Mouse (Mus musculus) neural tube, embryonic 14.5 days (tissue): ENCODE measurements around the gene Eps15. TPM values are rescaled to one million over a fixed set of nuclear protein-coding genes. Genes with fewer than 3 reads are reported as not detected.
A peak's percentile ranks its signal among the peaks of the same experiment; 100 is the strongest.

Source experiments
- ATAC-seq: fragments of 200-750 bp; cut with Nextera tagmentation; 2 replicates; pipeline ENCODE4 v1.8.0; 2017; ENCODE audit warnings: low read depth, mild to moderate bottlenecking, moderate TSS enrichment, moderate library complexity
- H3K27ac ChIP-seq: fragments of 300-500 bp; sonication (generic); 2 replicates; pipeline ENCODE4 v1.5.1; 2014; ENCODE audit warnings: low read depth, mild to moderate bottlenecking, control low read depth, low read length, moderate library complexity, mixed read lengths
- H3K27me3 ChIP-seq: fragments of 300-500 bp; sonication (generic); 2 replicates; pipeline ENCODE4 v1.6.1; 2014; ENCODE audit warnings: low read length; ENCODE audit not compliant: control insufficient read depth, insufficient read depth
- H3K36me3 ChIP-seq: fragments of 300-500 bp; sonication (generic); 2 replicates; pipeline ENCODE4 v1.6.1; 2014; ENCODE audit warnings: low read length, mixed read lengths; ENCODE audit not compliant: control insufficient read depth, insufficient read depth
- H3K4me1 ChIP-seq: fragments of 300-500 bp; sonication (generic); 2 replicates; pipeline ENCODE4 v1.6.1; 2014; ENCODE audit warnings: low read length; ENCODE audit not compliant: control insufficient read depth, insufficient read depth
- H3K4me2 ChIP-seq: fragments of 300-500 bp; sonication (generic); 2 replicates; pipeline ENCODE4 v1.6.1; 2014; ENCODE audit warnings: mild to moderate bottlenecking, low read depth, low read length, control low read depth
- H3K4me3 ChIP-seq: fragments of 300-500 bp; sonication (generic); 2 replicates; pipeline ENCODE4 v1.5.1; 2014; ENCODE audit warnings: low read depth, low read length, control low read depth, mixed read lengths
- H3K9ac ChIP-seq: fragments of 300-500 bp; sonication (generic); replicated peaks from 2 replicates; pipeline ENCODE4 v1.6.1; 2014; ENCODE audit warnings: low read depth, mild to moderate bottlenecking, control low read depth, low read length, mixed read lengths
- H3K9me3 ChIP-seq: fragments of 300-500 bp; sonication (generic); 2 replicates; pipeline ENCODE4 v1.6.1; 2016; ENCODE audit warnings: low read length; ENCODE audit not compliant: control insufficient read depth
- WGBS: fragments of 180-500 bp; shearing (Covaris S2); extraction: QIAGEN DNeasy Blood & Tissue Kit; methylation state at CpG from one replicate; pipeline ENCODE4 v1.1.7; 2014; 5-methylcytosine and 5-hydroxymethylcytosine counted together
- polyA plus RNA-seq: library from polyadenylated mRNA; unstranded; fragments of >200 nt; fragmentation: Nextera tagmentation; extraction: Ambion mirVana; gene quantifications from 2 replicates; pipeline ENCODE4 v1.2.1, GENCODE M21; 2014

Gene Eps15
- polyA plus RNA-seq, 1 experiment from 2014 or later, result 82.4 TPM

DNA sequence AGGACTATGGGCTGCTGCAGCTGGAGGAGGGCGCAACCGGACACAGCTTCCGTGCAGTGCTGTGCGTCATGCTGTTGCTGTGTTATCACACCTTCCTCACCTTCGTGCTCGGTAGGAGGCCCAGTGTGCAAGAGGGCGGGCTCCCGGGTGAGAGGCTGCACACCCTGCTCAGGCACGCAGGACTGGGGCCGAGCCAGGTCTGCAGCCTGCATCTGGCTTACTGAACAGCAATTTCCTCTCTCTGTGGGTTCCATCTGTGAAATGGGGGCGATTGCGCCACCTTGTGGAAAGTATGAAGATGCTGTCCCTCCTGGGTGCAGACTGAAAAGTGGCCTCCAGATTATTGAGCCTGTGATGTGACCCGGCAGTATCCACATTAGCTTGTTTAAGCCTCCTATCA, 150.8 kb downstream of the Eps15 start:
- no peak overlapping the region for H3K9ac ChIP-seq
- no peaks in the 10 kb centered on the region for H3K27me3 ChIP-seq
- H3K36me3 ChIP-seq, result no peaks in the 10 kb centered on the region
- H3K27ac ChIP-seq, result no peak overlapping the region
- H3K9me3 ChIP-seq, result no peaks in the 10 kb centered on the region
- WGBS, result 56% methylated on average over 13 of the region's 13 CpGs
- no peak overlapping the region for H3K4me2 ChIP-seq
- no peak overlapping the region for H3K4me3 ChIP-seq
- ATAC-seq, result 0 out of 2 replicates have a peak, but pooled peaks have one; percentile 26
- no peaks in the 10 kb centered on the region for H3K4me1 ChIP-seq

DNA sequence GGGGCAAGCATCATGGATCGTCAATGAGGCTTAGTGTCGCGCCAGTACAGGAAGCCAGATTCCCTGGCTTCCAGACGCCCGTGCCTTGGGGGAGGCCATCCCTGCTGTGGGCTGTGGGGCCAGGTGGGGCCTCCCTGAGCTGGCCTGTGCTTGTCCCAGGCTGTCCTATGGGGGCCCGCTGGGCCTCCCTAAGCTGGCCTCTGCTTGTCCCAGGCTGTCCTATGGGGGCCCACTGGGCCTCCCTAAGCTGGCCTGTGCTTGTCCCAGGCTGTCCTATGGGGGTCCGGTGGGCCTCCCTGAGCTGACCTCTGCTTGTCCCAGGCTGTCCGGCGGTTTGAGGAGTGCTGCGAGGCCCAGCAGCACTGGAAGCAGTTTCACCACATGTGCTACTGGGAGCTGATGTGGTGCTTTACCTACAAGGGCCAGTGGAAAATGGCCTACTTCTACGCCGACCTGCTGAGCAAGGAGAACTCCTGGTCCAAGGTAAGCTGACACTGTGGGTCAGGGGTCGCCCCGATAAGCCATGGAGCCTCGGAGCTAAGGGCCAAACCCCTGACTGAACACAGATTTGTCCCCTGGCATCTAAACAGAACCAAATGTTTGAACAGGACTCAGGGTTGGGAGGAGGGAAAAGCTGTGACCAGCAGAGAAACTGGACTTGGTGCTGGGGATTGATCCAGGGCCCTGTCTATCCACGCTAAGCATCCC, 152.8 kb downstream of the Eps15 start:
- no peaks in the 10 kb centered on the region for H3K27me3 ChIP-seq
- no peaks in the 10 kb centered on the region for H3K9me3 ChIP-seq
- no peaks in the 10 kb centered on the region for H3K36me3 ChIP-seq
- WGBS, result 84% methylated on average over 16 of the region's 16 CpGs
- no peaks in the 10 kb centered on the region for H3K4me1 ChIP-seq
- H3K4me3 ChIP-seq, result no peak overlapping the region
- no peak for ATAC-seq
- H3K27ac ChIP-seq, result no peak overlapping the region
- no peak overlapping the region for H3K4me2 ChIP-seq
- H3K9ac ChIP-seq, result no peak overlapping the region

DNA sequence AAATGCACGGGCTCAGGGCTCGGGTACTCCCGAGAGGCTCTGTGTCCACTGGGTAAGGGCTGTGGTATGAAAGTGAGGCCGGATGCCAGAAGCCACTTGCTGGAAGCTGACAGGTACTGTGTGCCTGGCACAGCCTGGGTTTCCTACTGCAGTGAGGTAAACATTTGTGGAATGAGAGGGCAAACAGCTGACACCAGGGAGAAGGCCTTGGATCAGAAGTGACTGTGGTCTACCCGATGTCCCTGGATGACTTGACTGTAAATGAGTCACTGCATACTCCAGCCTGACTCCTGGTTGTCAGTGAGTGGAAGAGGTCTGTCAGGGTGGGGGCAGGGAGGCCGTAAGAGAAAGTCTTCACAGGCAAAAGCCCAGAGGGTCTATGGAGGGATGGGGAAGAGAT, 153.6 kb downstream of the Eps15 start:
- H3K4me3 ChIP-seq, result no peak overlapping the region
- no peaks in the 10 kb centered on the region for H3K36me3 ChIP-seq
- no peaks in the 10 kb centered on the region for H3K4me1 ChIP-seq
- no peaks in the 10 kb centered on the region for H3K27me3 ChIP-seq
- no peak overlapping the region for H3K9ac ChIP-seq
- H3K4me2 ChIP-seq, result no peak overlapping the region
- H3K9me3 ChIP-seq, result no peaks in the 10 kb centered on the region
- ATAC-seq, result no peak
- H3K27ac ChIP-seq, result no peak overlapping the region
- 76% methylated on average over 6 of the region's 6 CpGs for WGBS

DNA sequence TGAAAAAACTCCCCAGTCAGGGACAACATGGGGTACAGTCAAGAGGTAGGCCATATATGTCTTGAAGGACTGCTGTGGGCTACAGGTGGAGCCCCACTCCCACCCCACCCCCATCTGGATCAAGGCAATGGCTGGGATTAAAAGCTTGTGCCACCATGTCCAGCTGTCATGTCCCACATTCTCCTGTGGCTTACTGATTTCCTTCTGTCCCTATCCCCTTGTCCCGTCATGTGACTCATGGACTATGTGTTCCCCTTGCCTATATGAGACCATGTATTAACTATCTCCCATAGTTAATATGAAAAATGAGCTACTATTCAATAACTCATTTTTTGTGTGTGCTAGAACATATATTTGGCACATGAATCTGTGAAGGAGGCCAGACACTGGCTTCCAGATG, 154.2 kb downstream of the Eps15 start:
- H3K27me3 ChIP-seq, result no peaks in the 10 kb centered on the region
- H3K4me1 ChIP-seq, result no peaks in the 10 kb centered on the region
- H3K9ac ChIP-seq, result no peak overlapping the region
- H3K4me3 ChIP-seq, result no peak overlapping the region
- no peak overlapping the region for H3K27ac ChIP-seq
- no peaks in the 10 kb centered on the region for H3K9me3 ChIP-seq
- H3K4me2 ChIP-seq, result no peak overlapping the region
- H3K36me3 ChIP-seq, result no peaks in the 10 kb centered on the region
- WGBS, result 89% methylated on average over 1 of the region's 1 CpGs
- no peak for ATAC-seq

Other genes starting within 250 kb of the Eps15 start
- gene Osbpl9, start 78.0 kb upstream of the Eps15 start, polyA plus RNA-seq, result 89.2 and 98.8 TPM in 2 replicates
- 1.6 and 2.2 TPM in 2 replicates for gene Calr4, start 45.8 kb upstream of the Eps15 start, polyA plus RNA-seq
- 3.2 and 4.9 TPM in 2 replicates for gene Ttc39a, start 126.4 kb downstream of the Eps15 start, polyA plus RNA-seq
- 95.5 and 99.6 TPM in 2 replicates for gene Rnf11, start 204.5 kb downstream of the Eps15 start, polyA plus RNA-seq